Mouse (Mus musculus) natural killer cell, adult 2 months (primary cell): ENCODE measurements around the gene Cask.
A peak's percentile ranks its signal among the peaks of the same experiment; 100 is the strongest.

Source experiments
- DNase-seq, 2 experiments: peaks; one replicate each; pipeline ENCODE4 v3.0.0; 2022; ENCODE audit warnings: low spot score in 2 of 2

The Cask gene

DNA sequence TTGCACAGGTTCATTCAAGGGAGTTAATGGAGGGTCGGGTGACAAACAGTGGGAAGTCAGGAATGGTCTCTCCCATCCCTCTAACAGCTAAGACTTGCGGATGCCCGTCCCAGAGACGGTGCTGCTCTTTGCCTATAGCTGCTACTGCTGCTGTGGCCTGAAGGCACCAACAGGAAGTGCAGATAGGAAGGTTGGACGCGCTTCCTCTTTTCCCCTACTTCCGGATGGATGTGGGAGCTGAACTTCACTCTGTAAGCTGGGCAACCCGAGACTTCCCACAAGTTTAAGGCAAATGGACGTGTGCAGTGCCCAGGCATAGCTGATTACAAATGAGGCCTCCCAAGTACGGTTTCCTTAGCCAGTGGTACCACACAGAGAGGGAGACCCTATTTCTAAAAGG lies 333.1 kb downstream of the Cask start:
- DNase-seq: no peak

DNA sequence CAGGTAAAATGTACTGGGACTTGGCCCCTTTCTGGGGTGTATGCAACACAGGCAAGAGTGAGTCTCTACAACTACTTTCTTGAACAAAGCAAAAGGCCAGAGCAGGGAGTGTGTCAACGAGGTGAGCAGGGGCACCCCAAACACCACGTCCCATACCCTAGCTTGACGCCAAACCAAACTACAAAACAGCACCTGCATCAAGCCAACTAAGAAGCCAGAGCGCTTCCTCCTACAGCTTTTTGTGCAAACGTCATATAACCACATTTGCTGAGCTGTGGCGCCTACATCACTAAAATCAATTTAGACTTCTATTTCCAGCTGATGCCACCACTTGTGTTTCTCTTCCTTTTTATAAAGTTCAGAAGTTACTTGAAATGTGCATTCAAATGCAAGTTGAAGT lies 334.7 kb downstream of the Cask start:
- peak in 1 of 2 experiments; percentile 35 for DNase-seq

DNA sequence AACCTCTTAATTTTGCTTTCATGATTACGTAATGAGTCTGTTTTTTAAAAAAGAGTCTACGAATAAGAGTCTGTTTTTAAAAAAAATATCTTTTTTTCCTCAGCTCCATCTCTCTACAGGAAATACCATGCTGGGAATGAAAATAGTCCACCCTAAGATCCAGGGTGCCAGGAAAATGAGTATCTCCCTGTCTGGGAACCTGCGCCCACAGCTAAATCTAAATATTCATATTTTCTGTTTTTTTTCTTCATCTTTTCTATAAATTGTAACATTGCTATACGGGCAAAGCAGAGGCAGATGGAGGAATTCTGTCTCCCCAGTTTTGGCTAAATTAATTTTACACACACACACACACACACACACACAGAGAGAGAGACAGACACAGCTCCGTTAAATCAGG lies 337.3 kb downstream of the Cask start:
- no peak for DNase-seq

DNA sequence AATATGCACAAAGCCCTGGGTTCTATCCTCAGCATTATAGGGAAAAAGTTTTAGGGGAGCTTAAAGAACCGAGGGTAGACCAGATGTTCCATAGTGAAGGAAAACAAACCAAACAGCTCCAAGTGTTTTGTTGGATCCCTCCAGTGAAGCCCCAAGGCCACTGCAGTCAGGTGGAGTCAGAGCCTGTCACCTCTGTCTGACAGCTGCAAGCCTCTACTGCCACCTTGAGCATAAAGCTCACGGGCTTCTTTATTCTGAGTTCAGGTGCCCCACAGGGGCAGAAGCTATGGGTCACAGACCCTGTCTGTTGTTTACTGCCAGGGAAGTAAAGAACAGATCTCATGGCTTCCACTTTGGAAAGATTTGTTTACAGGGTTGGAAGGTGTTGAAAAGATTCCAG lies 338.0 kb downstream of the Cask start:
- peak in 1 of 2 experiments; percentile 1 for DNase-seq

DNA sequence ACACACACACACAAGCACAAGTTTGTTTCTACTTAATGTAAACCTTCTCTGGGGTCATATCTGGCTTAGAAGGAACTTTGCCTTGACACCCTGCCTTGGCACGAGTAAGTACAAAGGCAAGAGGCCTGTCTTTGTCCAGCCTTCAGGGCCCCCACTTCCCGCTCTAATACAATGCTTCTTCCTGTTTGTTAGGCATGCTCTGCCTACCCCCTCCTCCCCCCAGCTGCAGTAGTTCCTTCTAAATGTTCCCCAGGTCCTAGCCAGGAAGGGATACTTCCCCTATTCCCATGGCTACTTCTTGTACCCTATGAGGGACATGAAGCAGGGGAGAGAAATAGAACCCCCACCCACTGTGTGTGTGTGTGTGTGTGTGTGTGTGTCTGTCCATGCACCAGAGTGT lies 344.8 kb downstream of the Cask start:
- DNase-seq: no peak

DNA sequence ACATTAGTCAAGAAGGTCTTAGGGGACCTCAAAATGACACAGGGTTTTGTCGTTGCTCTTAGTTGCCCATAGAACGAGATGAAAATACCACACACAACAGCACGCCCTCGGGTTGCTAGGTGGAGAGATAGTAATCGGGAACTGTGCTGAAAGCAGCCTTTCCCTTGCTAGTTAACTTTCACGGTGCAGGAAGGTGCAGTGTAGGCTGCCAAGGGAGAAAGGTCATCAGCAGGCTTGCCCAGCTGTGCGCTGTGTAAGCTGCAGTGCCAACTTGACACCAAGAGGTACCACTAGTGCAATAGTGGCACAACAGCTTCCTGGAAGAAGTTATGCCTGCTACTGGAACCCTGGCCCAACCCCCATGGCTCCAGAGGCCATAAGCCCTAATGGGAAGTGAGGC lies 346.8 kb downstream of the Cask start:
- DNase-seq: no peak

DNA sequence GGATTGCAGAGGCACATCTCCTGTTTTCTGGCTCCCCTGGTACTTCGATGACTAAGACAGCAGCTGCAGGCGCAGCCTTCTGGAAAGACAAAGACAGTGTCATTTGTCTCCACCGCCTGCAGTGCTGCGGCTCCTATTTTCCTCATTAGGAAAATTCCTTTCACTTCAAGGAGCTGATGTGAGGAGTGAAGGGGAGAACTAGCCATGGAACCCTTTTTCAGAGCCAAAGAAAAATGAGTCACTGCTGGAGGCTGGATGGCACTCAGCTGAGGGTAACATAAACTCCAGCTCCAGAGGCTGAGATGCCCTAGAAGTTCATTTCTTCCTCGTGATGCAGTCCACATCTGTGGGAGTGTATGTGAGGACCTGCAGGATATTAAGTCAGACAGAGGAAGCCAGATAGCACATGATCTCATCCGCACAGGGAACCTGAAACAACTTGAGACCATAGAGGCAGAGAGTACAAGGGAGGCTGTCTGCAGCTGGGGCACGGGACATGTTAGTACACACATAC lies 348.2 kb downstream of the Cask start:
- DNase-seq: no peak

DNA sequence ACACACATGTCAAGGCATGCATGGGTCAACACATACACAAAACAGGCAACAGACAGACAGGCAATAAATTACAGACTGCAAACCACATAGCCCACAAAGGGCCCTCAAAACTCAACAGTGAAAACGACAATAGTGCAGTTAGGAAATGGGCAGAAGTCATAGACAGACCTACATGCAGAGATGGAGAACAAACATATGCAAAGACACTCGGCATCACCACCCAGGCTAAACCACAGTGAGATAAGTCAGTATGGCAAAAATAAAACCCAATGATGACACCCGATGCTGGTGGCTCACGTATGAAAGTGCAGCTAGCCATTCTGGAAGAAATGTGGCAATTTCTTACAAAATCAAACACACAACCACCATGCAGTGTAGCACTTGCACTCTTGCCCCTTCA lies 350.9 kb downstream of the Cask start:
- no peak for DNase-seq

DNA sequence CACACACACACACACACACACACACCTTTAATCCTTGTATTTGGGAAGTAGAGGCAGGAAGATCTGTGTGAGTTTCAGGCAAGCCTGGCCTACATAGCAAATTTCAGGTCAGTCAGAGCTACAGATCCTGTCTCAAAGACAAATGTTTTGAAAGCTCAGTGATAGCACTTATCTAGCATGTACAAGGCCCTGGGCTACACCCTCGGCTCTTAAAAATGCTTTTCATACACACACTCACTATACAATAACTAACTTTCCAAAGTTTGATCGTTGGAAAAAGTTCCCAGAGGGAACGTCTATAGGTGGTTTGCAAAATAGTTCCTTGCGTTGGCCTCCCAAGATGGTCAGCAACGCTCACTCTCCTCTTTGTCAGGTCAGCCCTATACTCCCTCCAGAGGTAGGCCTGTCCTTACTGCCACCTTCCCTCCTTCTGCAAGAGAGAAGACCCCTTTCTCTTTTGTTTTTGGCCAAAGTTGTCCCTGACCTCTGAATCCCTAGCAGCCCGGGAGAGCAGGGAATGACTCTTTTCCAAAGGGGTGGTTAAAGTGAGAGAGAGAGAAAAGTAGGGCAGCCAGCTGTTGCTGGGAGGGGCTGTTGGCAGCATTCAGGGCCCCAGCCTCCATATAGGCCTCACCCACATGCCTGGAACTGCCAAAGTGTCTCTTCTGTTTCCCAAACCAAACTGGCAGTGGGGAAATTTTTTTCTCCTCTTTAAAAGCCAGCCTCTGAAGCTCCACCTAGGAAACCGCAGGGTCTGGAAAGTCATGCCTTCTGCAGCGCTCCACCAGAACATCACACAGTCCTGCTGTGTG lies 356.1 kb downstream of the Cask start:
- no peak for DNase-seq

DNA sequence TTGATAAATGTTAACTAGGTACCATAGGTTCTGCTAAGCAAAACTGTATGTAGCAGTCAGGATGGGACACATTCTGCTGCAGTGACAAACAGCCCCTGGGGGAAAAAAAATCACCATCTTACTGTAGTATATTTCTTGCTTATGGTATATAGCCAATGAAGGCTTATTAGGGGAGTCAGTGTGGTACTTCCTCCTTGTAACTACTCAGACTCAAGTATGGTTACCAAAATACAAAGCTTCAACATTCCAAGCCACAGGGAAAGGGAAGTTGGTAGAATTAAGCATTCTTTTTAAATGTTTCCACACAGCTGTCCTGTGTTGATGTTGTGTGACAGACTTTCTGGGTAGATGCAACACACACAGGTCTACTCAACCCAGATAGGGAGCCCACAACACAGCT lies 358.2 kb downstream of the Cask start:
- DNase-seq: no peak

DNA sequence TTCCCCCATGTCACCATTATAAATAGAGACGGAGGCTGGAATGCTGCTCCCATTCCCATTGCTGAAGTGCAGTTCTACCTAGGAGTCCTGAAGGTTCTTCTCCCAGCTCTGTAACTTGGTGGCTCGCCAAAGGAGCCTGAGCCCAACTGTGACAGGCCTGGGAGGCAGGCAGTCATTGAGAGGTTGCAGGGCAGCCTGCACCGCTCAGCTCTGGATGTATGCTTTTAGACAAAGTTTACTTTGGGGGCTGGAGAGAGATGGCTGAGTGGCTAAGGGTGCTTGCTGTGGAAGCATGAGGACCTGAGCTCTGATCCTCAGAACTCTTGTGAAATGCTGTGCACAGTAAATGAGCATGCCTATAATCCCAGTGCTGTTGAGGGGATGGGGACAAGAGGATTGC lies 360.2 kb downstream of the Cask start:
- DNase-seq: no peak

DNA sequence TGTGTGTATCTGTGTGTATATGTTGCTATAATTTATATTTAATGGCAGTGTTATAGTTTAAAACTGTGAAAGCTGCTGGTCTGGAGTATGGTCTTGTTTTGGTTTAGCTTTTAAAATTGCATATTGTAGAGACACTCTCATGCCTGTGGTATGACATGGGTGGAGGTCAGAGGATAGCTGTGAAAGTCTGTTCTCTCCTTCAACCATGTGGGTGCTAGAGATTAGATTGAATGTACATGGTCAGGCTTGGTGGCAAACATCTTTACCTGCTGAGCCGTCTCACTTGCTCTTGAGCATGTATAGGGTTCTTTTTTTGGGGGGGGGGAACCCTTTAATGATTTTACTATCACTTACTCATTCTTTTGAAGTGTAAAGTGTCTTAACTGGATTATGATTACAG lies 361.4 kb downstream of the Cask start:
- no peak for DNase-seq

DNA sequence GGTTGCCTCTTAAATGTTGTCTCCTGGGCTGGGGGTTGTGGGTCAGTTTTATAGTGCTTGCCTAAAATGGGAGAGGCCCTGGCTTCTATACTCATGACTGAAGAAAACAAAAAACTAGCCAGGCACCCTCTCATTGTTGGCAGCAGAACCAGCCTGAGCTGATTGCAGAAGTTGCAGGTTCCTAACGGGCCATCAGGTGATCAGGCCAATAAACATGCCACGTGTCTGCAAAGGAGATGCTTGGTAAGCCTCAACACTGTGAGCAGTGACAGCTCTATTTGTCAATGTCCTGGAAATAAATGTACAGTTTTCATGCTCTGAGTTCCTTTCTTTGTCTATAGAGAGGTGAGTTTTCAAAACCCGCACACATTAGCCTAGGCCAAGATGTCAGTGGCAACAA lies 362.2 kb downstream of the Cask start:
- no peak for DNase-seq

DNA sequence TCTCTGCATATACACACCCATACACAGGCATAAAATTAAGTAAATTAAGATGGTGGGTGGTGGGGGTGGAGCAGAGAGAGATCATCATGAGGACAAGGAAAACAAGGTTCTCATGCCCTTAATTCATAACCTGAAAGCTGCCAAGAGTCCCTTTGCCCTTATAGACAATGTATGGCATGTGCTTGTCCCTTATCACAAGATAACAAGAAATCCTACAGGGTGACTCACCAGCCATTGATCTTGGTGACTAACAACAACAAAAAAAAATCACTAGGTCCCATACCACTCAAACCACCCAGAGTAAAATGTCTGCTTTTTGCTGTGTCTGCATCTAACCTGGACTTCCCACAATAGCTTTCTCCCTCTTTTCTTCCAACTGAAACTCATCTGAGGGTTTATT lies 366.7 kb downstream of the Cask start:
- no peak for DNase-seq

DNA sequence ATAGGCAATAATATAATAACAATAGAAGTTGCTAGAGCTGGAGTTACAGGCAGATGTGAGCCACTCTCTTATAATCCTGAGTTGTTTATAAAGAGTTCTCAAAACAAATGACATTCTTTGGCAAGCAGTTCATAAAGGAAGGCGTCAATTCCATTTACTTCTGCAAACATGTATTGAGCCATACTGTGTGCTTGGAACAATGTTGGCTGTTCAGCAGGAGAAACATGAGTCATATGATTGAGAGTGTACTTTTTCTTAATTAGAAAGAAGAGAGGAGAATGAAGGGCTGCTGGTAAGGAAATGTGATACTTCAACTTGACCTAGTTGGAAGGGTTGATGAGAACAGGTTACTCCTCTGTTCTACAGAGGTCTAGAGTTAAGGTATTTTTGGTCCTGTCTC lies 368.6 kb downstream of the Cask start:
- no peak for DNase-seq

DNA sequence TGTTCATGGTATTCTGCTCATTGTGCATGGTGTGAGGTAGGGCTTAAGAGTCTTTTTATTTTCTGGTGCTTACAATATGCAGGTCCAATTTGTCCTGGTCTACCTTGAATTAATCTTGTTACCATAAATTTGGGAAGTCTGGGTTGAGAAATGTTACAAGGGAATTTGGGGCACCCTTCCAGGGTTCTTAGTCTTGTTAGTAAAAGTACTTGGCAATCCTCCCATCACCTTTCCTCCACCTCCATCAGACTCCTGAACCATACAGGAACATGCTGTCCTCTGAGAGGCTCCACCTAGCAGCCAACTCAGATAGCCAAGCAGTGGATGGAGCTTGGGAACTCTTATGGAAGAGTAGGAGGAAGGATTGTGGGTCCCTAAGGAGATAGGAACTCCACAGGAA lies 371.6 kb downstream of the Cask start:
- DNase-seq: no peak

DNA sequence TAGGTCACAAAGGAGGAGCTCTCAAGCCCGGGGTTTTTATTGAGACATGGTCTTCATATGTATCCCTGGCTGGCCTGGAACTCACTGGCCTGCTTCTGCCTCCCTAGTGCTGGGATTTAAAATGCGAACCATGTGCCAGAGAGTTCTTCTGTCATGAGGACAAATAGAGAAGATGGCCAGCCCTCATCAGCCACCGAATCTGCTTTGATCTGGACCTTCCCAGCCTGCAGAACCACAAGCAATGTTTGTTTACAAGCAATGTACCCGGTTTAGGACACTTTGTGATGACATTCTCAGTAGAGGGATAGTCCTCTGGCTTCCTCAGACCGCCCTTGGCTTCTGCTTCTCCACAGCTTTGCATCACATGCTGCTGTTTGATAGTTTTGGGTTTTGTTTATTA lies 372.9 kb downstream of the Cask start:
- no peak for DNase-seq

DNA sequence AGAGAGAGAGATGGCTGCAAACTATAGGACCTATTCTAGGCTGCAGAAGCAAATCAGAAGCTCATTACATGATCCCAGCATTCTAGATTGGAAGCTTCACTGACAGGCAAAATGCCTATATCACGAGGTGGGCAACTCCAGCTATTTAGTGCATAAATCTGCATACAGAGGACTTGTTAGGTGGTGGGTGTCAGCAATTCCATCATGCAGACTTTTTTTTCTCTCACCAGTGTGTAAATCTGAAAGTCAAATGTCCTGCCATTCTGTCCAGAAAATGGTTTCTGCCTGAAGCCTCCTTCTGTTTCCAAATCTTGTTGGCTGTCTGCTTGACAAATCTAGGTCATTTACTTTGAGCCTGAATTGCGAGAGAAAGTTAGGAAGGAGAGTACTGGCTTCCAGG lies 373.6 kb downstream of the Cask start:
- no peak for DNase-seq

DNA sequence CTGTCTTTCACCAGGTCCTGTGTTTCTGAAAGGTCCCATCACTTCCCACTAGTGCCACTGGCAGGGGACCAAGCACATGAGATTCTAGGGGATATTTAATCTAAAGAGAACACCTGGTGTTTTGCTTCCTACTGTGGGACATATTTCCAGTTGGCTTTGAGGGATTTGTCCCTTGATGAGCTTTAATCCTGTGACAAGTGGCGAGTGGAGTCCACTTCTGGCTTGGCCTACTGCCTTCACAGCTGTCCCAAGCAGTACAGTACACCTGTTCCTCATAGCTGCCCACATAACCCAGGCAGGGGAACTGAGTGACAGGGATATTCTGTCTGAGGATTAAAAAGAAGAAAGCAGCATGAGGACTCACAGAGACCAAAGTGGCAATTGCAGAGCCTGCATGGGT lies 375.8 kb downstream of the Cask start:
- no peak for DNase-seq

DNA sequence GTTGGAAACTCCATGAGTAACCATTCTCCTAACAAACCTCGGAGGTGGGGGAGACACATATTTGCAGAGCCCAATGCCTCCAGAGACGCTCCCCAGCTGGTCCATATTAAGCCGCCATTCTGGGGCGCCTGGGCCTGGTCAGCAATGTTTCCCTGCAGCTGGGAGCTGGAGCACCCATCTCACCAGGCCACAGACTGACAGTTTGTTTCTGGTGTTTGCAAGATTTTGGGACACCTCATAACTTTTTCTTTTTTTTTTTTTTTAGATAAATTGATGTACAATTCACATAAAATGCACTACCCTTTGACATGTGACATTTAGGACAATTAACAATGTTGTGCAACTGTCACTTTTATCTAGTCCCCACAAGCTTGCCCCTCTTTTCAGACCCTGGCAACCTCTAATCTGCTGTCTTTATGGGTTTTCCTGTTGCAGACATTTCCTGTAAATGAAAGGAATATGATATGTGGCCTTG lies 378.4 kb downstream of the Cask start:
- DNase-seq: no peak

DNA sequence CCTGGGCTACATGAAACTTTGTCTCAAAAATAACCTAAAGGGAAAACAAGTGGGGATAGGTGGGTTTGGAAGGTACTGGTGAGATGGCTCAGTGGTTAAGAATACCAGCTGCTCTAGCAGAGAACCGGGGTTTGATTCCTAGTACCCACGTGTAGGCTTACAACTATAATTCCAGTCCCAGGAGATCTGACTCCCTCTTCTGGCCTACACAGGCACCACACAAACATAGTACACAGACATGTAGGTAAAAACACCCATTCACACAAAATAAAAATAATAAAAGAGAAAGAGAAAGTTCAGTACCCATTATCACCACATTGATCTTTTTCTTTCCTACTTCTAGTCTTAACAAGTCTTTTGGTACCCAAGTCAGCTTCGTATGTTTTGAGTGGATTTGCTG lies 379.2 kb downstream of the Cask start:
- no peak for DNase-seq

DNA sequence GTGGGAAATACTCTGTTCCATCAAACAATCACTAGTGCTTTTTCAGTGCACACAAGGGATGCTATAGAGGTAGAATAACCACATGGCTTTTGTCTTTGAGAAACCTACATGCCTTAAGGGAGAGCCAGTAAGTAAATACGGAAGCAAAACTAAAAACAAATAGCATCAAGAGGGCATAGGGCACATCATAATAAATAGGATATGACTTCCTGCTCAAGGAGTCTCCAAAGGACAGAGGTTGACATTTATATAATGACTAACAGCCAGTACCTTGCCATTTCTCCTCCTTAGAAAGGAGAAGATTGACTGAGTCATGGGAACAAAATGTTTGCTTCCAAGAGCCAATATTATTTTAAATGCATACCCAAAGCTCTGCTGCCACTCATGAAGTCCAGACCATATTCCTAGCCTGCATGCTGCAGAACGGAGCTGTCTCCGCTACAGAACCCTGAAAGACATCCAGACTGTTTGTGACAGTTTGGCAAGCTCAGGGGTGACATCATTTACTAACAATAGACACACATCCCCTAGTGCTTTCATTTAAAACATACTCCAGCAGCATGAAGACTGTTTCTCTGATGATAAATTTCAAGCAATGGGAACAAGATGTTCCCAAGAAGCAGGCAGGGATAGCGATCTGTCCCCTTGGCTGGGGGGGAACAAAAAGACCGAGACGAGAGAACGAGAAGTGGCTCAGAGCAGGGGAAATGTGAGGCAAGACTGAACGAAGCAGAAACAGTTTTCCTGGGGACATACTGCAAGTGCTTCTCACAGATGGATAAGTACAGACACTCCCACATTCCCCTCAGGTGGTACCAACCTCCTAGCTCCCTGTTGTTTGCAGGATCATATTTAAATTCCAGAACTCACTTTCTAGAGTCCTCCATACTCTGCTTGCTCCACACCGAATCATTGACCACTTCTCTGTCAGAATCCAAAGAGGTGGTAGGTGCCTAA lies 381.7 kb downstream of the Cask start:
- DNase-seq: no peak

DNA sequence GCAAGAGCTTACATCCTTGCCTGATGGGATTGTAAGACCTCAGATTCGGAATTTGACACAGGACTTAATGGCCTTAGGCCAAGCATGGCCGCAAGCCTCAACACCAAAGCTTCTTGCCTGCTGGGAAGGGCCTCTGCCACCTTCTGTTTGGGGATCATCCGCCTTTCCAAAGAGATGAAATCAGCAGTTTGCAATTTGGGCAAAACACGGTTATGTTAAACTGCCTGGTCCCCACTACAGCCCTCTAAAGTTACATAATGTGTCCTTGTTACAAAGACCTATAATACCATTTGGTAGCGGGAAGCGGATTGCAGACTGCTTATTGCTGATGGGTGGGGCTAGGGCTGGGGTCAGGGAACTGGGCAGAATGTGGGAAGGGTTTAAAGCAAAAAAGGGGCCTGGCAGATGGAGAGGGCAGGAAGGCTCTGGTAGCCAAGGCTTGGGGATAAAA lies 384.0 kb downstream of the Cask start:
- DNase-seq: no peak
